Mouse (Mus musculus) cerebellum, adult 2 months (tissue): ENCODE data around the gene Gm45808.

ENCODE experiments used
- CTCF ChIP-seq: fragments of 200-500 bp; IDR thresholded peaks from 2 replicates; pipeline ENCODE4 v1.5.1; 2011; ENCODE audit warnings: low read depth, mild to moderate bottlenecking, control low read depth, low read length, moderate library complexity, borderline replicate concordance; ENCODE audit not compliant: insufficient read depth
- POLR2A ChIP-seq: fragments of 200-500 bp; IDR thresholded peaks from 2 replicates; pipeline ENCODE4 v1.6.1; 2011; ENCODE audit warnings: low read length, control low read depth, borderline replicate concordance; ENCODE audit not compliant: insufficient read depth

DNA sequence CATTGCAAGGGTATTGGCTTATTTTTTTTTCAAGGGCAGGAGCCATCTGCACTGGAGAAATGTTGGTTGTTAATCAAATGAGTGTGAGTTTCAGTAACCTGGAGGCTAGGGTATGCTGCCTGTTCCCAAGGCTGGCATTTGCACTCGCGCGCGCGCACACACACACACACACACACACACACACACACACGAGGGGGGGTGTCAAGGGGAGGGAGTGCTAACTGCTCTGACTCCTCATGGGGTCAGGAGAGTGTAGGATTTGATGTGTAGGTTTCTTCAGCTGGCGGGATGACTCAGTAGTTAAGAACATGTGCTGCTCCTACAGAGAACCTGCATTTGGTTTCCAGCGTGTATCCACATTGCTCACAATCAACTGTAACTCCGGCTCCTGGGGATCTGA, 4.2 kb upstream of the Gm45808 start:
- TF ChIP-seq CTCF: no peak
- no peak for TF ChIP-seq POLR2A
